10 mouse cellular contexts compared by ENCODE assay signal in genomic region chr12:70590456-70591050, GRCm38 (mm10).
DNase-seq lines count a peak whose midpoint lies in the region; ATAC-seq lines count a peak whose summit lies in the region.
"Had no signal": no experiment of that assay in that cellular context is flagged by ENCODE, and none has a peak within 500 bp of the region (broad histone marks: within the 10 kb centered on the region; RNA-seq: fewer than 3 reads in every experiment).

No protein-coding gene starts in this region.

- intact Hi-C loops in left cerebral cortex, postnatal 10 days (cut with DNase I), result no loop called here

- DNase-seq in cerebellum, adult 18-20 months, result peak; percentile 19 to 30
- DNase-seq in cerebellum, postnatal 36 days, result no peak
- peak; percentile 38 for DNase-seq in urinary bladder, adult 2 months (ENCODE audit: low spot score)
- DNase-seq in urinary bladder, postnatal 10 days (ENCODE audit: low spot score), result no peak
- DNase-seq in kidney, adult 9 months, result peak; percentile 33
- peak; percentile 33 to 36 for DNase-seq in urinary bladder, postnatal 36 days (ENCODE audit: low spot score in 2 of 2)
- DNase-seq in left cerebral cortex, postnatal 10 days (ENCODE audit: extremely low spot score in 1 of 2, low spot score in 2 of 2), result no peak

- ATAC-seq in megakaryocyte, adult 5-6 weeks (ENCODE audit: poor library complexity, severe bottlenecking), result no peak
- ATAC-seq: forebrain, embryonic 16.5 days; midbrain, embryonic 13.5 days had no signal

Comparison
In these comparisons a context has a peak if more than half of its experiments do, and no peak if none do; other contexts are left out.
1. DNase-seq: peak in cerebellum, adult 18-20 months (2 of 2), urinary bladder, adult 2 months (single experiment), kidney, adult 9 months (single experiment) and urinary bladder, postnatal 36 days (2 of 2); none in cerebellum, postnatal 36 days (0 of 2), urinary bladder, postnatal 10 days (single experiment) and left cerebral cortex, postnatal 10 days (0 of 2).